Mouse (Mus musculus) spleen, adult 2 months (tissue): ENCODE data around the gene Ankar. TPM values are rescaled to one million over a fixed set of nuclear protein-coding genes. Genes with fewer than 3 reads are reported as not detected.

Experiments used
- DNase-seq, 2 experiments: peaks; one replicate each; pipeline versions ENCODE4 v3.0.0 to v3.0.0-alpha.2; 2012 to 2021; ENCODE audit warnings: low spot score in 2 of 2, low read depth in 1 of 2
- H3K27ac ChIP-seq: fragments of 200-500 bp; 2 replicates; pipeline ENCODE4 v1.5.1; 2012; ENCODE audit warnings: low read length, inconsistent platforms; ENCODE audit not compliant: insufficient read depth
- H3K27me3 ChIP-seq: fragments of 200-500 bp; 2 replicates; pipeline ENCODE4 v1.6.1; 2012; ENCODE audit warnings: mild to moderate bottlenecking, moderate library complexity, low read length, inconsistent platforms; ENCODE audit not compliant: control insufficient read depth, insufficient read depth
- H3K36me3 ChIP-seq: fragments of 200-500 bp; 2 replicates; pipeline ENCODE4 v1.6.1; 2012; ENCODE audit warnings: mild to moderate bottlenecking, low read length, inconsistent platforms; ENCODE audit not compliant: control insufficient read depth, insufficient read depth
- H3K4me1 ChIP-seq: fragments of 200-500 bp; 2 replicates; pipeline ENCODE4 v1.6.1; 2011; ENCODE audit warnings: inconsistent platforms; ENCODE audit not compliant: control insufficient read depth, insufficient read depth, insufficient read length
- H3K4me3 ChIP-seq: fragments of 200-500 bp; 2 replicates; pipeline ENCODE4 v1.5.1; 2011; ENCODE audit warnings: mild to moderate bottlenecking, inconsistent platforms; ENCODE audit not compliant: insufficient read depth, insufficient read length; ENCODE audit errors: extremely low read depth
- CTCF ChIP-seq: fragments of 200-500 bp; IDR thresholded peaks from 2 replicates; pipeline ENCODE4 v1.5.1; 2011; ENCODE audit warnings: mild to moderate bottlenecking, inconsistent platforms; ENCODE audit not compliant: insufficient read depth, insufficient read length, insufficient replicate concordance; ENCODE audit errors: extremely low read depth
- POLR2A ChIP-seq: fragments of 200-500 bp; IDR thresholded peaks from 2 replicates; pipeline ENCODE4 v1.6.1; 2011; ENCODE audit warnings: low read depth, low read length, inconsistent platforms
- WGBS: fragments of 180-500 bp; shearing (Covaris S2); methylation state at CpG from one replicate; pipeline ENCODE4 v1.1.7; 2018; 5-methylcytosine and 5-hydroxymethylcytosine counted together
- polyA plus RNA-seq: library from polyadenylated mRNA; depleted of rRNA; stranded (reverse); fragments of >200 nt; gene quantifications from 2 replicates; pipeline ENCODE4 v1.2.3, GENCODE M21; 2012; rRNA removed

The Ankar gene
- polyA plus RNA-seq: not detected in 2 replicates

DNA sequence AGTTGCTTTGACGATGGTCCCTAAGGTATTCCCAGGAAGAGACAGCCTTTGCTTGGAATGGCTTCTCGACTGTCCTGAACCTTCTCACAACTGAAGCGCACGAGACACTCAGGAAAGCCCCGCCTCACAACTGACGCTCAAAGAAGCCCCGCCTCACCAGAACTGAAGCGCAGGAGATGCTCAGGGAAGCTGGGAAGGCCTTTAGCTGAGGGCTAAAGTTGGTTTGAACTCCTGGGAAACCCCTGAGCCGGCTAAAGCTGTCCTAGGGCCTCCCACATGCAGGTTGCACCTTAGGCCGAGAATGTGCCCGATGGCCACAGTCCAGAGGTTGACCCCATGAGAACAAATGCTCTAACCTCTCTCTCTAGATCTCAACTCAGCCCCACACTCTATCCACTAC is at the start of gene Ankar:
Gene Ankar (minus strand): TSS at position 101 of the 400 bp plus-strand sequence.
- H3K27me3 ChIP-seq: no peaks in the 10 kb centered on the region
- no peaks in the 10 kb centered on the region for H3K36me3 ChIP-seq
- DNase-seq: no peak
- no peak within 1 kb of the TSS for H3K4me3 ChIP-seq
- H3K4me1 ChIP-seq: no peaks in the 10 kb centered on the region
- no peak within 1 kb of the TSS for H3K27ac ChIP-seq
- 86% methylated on average over 11 of the region's 11 CpGs for WGBS
- TF ChIP-seq CTCF: no peak
- no peak for TF ChIP-seq POLR2A

DNA sequence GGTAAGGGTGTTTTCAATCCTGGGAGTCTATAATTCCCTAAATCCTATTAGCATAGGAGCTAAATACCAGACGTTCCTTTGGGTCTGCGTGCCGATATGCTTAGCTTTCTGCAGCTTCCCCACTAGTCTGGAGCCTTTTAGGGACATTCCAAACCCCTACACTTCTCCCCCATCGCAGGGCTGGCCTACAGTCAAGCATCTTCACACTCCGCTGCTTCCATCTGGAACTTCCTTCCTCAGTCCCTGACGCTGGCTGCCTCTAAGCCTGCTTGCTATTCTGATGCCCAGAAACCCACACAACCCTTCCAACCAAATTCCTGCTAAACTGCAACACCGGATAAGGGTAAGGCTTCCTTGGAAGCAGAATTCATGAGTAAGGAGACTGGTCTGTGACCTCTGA is 46.0 kb upstream of the Ankar start:
- TF ChIP-seq CTCF: no peak
- TF ChIP-seq POLR2A: no peak
- Histone ChIP-seq H3K27me3 (no peaks in the 10 kb centered on the region), H3K4me1 (no peaks in the 10 kb centered on the region), H3K36me3 (no peaks in the 10 kb centered on the region), H3K27ac (no peak overlapping the region), H3K4me3 (no peak overlapping the region)
- DNase-seq: no peak
- 60% methylated on average over 7 of the region's 7 CpGs for WGBS

DNA sequence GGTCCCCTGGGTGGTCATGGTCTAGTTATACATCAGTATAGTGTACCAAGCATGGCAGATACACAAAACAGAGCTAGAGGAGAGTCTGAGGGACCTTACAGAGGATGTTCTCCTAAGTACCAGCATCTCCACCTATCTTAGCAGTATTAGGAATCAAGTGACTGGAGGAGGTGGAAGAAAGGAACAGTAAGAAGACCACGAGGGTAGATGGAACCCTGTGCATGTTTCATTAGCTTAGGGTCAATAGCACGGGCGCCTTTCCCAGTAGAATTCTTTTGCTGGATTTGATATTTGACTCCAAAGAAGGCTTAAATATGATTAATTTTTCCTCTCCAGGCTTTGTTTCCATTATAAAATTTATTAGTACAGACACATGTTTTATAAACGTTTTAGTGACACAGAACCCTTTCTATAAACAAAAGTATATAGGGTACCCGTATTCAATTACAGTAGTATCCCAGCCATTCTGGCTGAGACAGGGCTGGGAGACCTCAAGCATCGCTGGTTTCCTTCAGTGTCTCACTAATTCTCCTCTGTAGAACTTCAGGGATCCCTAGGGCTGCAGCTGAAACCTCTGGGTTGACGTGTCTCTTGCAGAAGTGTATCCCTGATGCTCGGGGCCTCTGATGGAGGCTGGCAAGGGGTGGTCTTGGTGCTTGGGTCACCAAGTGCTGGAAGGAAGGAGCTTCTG is 44.6 kb upstream of the Ankar start:
- Histone ChIP-seq H3K36me3 (no peaks in the 10 kb centered on the region), H3K4me3 (no peak overlapping the region), H3K27ac (no peak overlapping the region), H3K27me3 (no peaks in the 10 kb centered on the region), H3K4me1 (no peaks in the 10 kb centered on the region)
- TF ChIP-seq CTCF: no peak
- no peak for TF ChIP-seq POLR2A
- 86% methylated on average over 8 of the region's 8 CpGs for WGBS
- DNase-seq: no peak

DNA sequence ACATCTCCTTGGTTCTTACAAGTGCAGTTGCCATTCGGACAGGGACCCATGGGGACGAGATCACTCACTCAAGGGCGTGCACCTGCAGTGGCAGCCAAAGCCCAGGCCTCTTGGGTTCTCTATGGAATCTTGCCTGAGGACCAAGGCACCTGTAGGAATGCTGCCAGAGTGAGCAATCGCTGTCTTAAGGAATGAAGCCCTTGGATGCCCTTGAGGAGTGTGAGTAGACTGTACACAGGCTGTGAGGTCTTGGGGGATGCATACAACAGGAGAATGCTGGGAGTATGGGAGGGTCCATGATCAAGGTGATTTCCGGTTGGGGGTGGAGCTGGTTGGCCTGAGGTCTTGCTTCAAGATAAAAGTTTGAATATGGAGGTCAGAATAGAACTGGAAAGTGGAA is 41.0 kb upstream of the Ankar start:
- Histone ChIP-seq H3K4me1 (no peaks in the 10 kb centered on the region), H3K4me3 (no peak overlapping the region), H3K27me3 (no peaks in the 10 kb centered on the region), H3K36me3 (no peaks in the 10 kb centered on the region), H3K27ac (no peak overlapping the region)
- DNase-seq: no peak
- 83% methylated on average over 5 of the region's 5 CpGs for WGBS
- TF ChIP-seq CTCF (no peak), POLR2A (no peak)

DNA sequence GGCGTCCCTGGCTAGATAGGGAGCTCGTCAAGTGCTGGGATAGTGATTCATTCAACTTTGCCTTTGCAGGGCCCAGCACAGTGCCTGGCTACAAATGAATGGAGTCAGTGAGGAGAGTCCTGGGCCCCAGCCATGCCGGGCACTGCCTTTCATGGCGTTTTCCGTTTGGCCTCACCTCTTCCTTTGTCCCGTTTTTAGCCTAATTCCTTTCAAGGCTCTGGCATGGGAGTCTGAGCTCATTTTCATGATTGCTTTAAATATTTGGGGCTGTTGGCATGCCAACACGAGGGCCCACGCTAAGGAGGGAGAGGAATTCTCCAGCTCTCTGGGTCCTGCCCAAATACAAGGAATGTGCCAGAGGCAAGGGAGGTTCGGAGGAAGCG is 39.3 kb upstream of the Ankar start:
- Histone ChIP-seq H3K27me3 (no peaks in the 10 kb centered on the region), H3K4me1 (no peaks in the 10 kb centered on the region), H3K36me3 (no peaks in the 10 kb centered on the region), H3K27ac (no peak overlapping the region), H3K4me3 (no peak overlapping the region)
- no peak for TF ChIP-seq CTCF
- no peak for TF ChIP-seq POLR2A
- 85% methylated on average over 10 of the region's 10 CpGs for WGBS
- no peak for DNase-seq

DNA sequence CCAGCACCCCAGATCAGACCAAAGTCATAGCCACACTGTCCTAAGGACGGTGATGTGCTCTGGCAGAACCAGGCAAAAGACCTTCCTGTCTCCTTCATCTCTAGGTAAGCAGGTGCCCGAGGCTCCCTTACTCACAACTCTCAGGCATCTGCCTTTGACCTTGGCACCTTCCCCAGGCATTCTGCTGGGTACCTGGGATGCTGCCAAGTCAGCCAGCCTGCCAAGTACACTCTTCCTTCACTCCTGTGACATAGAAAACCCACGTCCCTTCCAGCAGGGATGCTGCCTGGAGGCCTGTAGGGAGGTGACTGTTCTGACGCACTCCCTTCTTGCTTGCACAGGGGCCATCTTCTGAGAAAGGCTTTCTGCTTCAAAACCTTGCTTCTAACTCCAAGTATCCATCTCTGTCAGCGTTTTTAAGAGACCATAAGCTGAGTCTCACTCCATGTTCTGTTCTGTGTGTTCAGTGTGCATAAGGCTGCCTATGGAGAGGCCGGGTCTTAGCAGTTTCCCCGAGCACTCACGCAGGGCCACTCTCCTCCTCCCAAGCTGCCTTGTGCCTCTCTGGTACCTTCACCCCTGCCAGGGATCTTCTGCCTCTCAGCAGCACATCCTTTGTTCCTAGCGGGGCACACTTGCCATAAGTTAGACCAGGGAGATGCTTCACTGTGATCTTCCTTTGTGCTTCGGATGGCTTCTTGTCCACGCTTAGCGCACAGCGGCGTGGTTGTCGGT is 38.7 kb upstream of the Ankar start:
- Histone ChIP-seq H3K4me3 (no peak overlapping the region), H3K27ac (no peak overlapping the region), H3K36me3 (no peaks in the 10 kb centered on the region), H3K27me3 (no peaks in the 10 kb centered on the region), H3K4me1 (no peaks in the 10 kb centered on the region)
- WGBS: 83% methylated on average over 15 of the region's 15 CpGs
- DNase-seq: no peak
- no peak for TF ChIP-seq POLR2A
- no peak for TF ChIP-seq CTCF

DNA sequence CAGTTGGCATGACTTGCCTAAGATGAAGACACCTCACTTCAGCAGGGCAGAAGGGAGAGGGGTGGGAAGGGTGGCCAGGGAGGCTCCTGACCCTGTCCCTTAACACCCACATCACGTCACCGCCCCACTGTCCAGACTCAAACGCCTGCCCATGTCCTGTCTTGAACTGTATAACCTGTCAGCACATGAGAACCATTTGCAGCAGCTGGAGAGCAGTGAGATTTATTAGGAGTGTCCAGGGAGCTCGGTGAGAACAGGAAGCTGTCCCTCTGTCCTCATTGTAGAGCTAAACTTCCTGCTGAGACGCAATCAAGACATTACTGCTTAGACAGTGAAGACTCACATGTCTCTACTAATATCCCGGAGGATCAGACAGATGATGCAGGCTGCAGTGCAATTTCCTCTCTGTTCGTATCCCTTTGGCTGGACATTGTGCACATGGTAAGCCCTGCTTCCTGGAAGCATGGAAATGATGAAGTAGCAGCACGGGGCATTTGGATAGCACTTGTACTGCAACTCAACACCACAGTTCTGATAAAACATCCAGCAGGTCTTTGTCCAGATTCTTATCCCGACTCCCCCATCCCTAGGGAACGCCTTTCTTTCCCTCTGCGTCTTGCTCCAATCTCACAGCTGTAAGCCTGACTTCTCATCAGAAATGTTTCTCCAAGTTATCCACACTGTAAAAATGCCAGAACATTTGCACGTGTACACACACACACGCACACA is 36.2 kb upstream of the Ankar start:
- no peak overlapping the region for H3K27ac ChIP-seq
- no peak for DNase-seq
- no peaks in the 10 kb centered on the region for H3K36me3 ChIP-seq
- WGBS: 42% methylated on average over 13 of the region's 13 CpGs
- no peak overlapping the region for H3K4me3 ChIP-seq
- no peaks in the 10 kb centered on the region for H3K4me1 ChIP-seq
- TF ChIP-seq CTCF (no peak), POLR2A (no peak)
- no peaks in the 10 kb centered on the region for H3K27me3 ChIP-seq
